Mouse (Mus musculus): ENCODE results near the gene Hfe2.
A peak's percentile ranks its signal among the peaks of the same experiment; 100 is the strongest.
"Not testable (repeated sequence)": the region's sequence is repeated elsewhere in the genome, so short reads cannot be mapped to it uniquely, and the experiment has no call there.

Gene Hfe2

DNA sequence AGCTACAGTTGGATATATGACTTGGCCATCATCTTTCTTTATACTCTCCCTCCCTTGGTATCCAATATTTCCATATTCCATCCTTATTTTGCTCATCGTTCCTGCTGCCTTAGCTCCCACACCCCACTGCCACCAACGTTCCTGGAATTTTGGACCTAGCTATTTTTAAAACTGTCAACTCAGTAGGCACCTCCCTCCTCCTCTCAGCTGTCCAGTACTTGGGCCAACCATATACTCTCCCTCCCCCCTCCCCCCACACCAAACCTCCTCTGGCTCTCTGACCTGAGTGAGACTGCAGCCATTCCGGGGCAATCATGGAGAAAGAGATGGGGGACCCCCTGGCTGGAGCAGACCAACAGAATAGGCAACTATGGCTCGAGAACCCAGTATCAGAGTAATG is at the start of gene Hfe2:
TSS of gene Hfe2 (plus strand) at position 259 of the 400 bp plus-strand sequence.
- no peak for DNase-seq

- no peak for DNase-seq
These were observed 47.9 kb upstream of the Hfe2 start for GRCm38 (mm10) chr3:96477084-96477483.

DNA sequence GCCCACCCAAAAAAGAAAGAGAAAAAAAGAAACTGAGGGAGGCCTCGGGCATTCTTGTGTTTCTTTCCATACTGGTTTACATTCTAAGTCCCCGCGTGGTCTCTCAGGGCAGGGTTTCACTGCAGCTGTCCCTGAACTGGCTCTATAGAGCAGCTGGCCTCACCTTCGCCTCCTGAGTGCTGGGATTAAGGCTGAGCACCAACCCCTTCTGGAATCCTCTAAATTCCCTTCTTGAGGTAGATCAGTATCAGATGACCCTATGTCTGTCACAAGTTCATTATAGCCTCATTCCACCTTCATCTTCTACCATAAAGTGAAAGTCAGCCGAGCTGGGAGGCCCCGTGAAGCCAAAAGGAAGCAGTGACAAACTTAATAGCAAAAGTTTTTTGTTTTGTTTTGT is 47.4 kb upstream of the Hfe2 start:
- no peak for DNase-seq

- no peak for DNase-seq
These were observed 45.7 kb upstream of the Hfe2 start for GRCm38 (mm10) chr3:96479249-96479648.

- DNase-seq: no peak
These were observed 44.2 kb upstream of the Hfe2 start for GRCm38 (mm10) chr3:96480684-96481270.

DNA sequence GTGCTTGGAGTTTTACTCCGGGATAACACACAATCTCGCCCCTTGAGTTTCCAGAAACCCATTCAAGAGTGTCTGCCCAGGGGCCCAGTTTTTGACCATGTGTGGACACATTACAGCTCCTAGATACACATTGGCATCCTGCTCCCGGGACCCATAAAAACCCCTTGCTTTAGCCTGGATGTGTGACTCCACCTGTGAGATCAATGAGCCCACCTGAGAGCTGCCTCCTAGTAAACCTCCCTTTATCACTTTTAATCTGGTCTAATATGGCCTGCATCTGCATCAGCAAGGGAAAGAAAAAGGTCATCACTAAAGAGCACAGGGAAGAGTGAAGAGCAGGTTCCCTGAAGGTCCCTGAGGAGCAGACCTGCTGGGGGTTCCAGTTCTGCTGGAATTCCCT is 43.1 kb upstream of the Hfe2 start:
- no peak for DNase-seq

DNA sequence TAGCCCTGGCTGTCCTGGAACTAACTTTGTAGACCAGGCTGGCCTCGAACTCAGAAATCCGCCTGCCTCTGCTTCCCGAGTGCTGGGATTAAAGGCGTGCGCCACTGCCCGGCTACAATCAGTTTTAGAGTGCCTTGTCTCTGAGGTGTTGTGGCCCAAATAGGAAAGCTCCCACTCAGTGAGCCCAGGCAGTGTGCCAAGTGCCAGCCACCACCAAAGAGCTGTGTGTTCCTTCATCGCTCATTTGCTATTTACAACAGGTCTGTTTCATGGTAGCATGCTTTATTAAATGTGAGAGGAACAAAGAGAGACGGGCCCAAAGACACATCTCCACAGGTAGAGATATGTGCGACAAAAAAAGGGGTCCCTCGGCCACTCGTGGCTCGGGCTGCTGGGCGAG is 42.5 kb upstream of the Hfe2 start:
- no peak for DNase-seq

- DNase-seq: not testable (repeated sequence)
These were observed 41.9 kb upstream of the Hfe2 start for GRCm38 (mm10) chr3:96483044-96483443.

- no peak for DNase-seq
These were observed 41.0 kb upstream of the Hfe2 start for GRCm38 (mm10) chr3:96483946-96484345.

DNA sequence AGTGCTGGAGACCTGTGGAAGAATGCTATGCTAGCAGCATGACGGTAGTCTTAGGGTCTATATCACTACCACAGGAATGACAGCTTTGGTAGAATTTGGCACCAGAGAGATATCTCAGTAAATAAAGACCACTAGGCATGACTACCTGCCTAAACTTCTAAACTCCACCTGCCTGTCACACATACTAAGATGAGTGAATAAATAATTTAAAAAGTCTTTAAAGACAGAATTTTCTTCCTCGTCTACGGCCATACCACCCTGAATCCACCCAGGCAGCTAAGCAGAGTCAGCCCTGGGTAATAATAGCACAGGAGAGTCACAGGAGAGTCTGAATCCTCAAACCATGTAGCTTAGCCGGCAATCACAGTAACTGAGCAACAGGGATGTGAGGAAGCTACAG is 40.1 kb upstream of the Hfe2 start:
- DNase-seq: no peak

DNA sequence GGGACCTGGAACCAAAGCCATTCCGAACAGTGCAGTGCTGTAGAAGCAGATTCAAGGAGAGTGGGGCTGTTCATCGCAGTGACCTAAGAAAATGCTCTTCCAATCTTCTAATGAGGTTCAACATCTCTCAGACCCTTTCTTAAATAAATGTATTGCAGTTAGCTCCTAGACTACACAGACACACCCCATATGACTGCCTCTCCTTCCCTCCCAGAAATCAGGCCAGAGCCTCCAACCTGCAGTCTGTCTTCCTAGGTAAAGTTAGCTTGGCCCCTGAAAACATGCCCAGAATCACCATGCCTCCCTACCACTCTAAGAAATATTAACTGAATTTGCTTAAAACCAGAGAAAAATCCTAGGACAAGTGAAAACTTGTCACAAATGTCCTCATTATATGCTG is 39.6 kb upstream of the Hfe2 start:
- no peak for DNase-seq

DNA sequence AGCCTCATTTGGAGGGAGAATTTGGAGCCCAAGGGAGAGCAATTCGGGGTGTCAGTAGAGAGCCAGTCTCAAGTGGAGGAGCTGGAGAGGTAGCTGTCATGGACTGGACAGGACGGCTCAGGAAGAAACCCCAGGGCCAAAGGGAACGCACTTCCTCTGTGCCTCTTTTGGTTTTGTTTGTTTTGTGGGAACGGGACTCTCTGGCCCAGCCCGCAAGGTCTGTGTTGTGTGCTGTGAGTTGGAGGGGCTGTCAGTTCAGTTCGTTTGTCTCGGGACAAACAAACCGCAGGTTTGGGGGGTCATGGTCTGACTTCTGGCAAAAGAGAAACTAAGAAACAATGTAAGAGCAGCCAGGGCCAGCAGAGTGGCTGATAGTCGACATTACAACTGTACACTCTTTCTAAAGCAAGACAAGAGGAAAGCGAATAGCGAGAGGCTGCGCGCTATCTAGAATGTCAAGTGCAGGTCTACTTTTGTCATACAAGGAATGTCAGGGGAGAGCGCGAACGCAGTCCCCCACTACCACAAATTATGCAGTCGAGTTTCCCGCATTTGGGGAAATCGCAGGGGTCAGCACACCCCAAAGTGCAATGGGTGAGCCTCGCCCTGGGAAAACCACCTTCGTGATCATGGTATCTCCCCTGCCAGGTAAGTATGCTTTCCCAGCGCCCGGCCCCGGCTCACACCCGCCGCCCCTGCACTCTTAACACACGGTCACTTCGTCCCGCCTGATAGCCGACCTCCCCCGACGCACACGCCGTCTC is 38.7 kb upstream of the Hfe2 start:
- DNase-seq: not testable (repeated sequence)

GRCm38 (mm10) chr3:96486828-96487559 is 38.0 kb upstream of the Hfe2 start:
- DNase-seq: not testable (repeated sequence)

GRCm38 (mm10) chr3:96487596-96488289 is 37.2 kb upstream of the Hfe2 start:
- peak; percentile 36 for DNase-seq

- not testable (repeated sequence) for DNase-seq
These were observed 36.6 kb upstream of the Hfe2 start for GRCm38 (mm10) chr3:96488290-96488906.

GRCm38 (mm10) chr3:96488907-96489629 is 35.9 kb upstream of the Hfe2 start:
- DNase-seq: not testable (repeated sequence)

DNA sequence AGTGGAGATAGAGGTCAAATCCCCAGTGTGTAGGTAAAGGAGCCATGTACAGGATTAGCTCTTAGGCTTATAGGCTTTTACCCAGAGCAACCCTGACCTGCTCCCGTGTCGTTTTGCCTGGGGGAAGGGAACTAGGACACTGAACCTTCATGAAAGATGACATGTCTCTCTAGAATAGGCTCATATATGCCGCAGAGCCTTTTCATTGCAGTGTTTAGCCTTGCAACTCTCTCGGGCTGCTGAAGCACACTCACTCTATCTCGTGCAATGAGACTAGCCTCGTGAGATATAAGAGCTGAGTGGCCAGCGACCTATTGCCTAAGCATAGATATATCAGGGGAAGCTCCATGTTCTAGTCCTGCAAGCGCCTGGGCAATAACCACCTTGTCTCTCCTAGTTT is 35.3 kb upstream of the Hfe2 start:
- not testable (repeated sequence) for DNase-seq

DNA sequence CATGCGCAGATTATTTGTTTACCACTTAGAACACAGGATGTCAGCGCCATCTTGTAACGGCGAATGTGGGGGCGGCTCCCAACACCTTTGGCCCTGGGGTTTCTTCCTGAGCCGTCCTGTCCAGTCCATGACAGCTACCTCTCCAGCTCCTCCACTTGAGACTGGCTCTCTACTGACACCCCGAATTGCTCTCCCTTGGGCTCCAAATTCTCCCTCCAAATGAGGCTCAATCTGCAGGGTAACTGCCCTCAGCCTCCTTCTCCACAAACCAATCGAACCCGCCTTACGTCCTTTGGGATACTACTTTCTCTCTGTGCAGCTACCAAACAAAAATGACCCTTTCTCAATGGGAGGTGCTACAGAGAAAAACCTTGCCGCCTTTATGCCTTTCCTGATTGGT is 30.5 kb upstream of the Hfe2 start:
- DNase-seq: not testable (repeated sequence)

DNA sequence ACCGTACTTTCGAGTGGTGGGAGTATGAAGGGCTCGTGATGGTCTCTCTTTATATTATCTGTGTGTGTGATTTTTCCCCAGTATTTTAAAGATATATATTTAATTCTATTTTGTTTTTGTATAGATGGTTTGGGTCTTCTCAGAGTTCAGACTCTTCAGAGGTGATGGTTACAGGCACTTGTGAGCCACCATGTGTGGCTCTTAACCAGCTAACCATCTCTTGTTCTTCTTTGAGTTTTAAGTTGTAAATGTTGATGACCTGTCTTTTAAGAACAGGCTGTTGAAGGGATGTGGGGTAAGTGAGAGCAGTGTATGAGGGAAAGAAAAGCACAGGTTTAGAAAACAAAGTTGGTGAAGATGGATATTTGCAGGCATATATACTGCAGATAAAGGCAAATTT is 30.1 kb upstream of the Hfe2 start:
- DNase-seq: no peak

- no peak for DNase-seq
These were observed 29.3 kb upstream of the Hfe2 start for GRCm38 (mm10) chr3:96495490-96496210.

GRCm38 (mm10) chr3:96496216-96496615 is 28.8 kb upstream of the Hfe2 start:
- no peak for DNase-seq
